Mouse (Mus musculus) layer of hippocampus, adult 18-20 months (tissue): ENCODE measurements around the gene Bnip3. TPM values are rescaled to one million over a fixed set of nuclear protein-coding genes. Genes with fewer than 3 reads are reported as not detected.

Experiments
- DNase-seq, 2 experiments: peaks; one replicate each; pipeline ENCODE4 v3.0.0; 2022; ENCODE audit warnings: low spot score in 2 of 2
- total RNA-seq, 2 experiments: library from RNA; stranded (reverse); gene quantifications; 2 replicates each; pipeline ENCODE4 v1.2.3; 2021

Gene Bnip3
- total RNA-seq, 2 experiments from 2014 or later, result 103 to 113 TPM

GRCm38 (mm10) chr7:138907043-138907442 is 2.3 kb downstream of the Bnip3 start:
- peak in 1 of 2 experiments; percentile 54 for DNase-seq

GRCm38 (mm10) chr7:138906441-138906840 is 2.9 kb downstream of the Bnip3 start:
- DNase-seq, result no peak

GRCm38 (mm10) chr7:138903886-138904435 is 5.4 kb downstream of the Bnip3 start:
- DNase-seq, result no peak

- no peak for DNase-seq
Measured at GRCm38 (mm10) chr7:138898743-138899142, 10.6 kb downstream of the Bnip3 start.

GRCm38 (mm10) chr7:138898122-138898521 is 11.2 kb downstream of the Bnip3 start:
- DNase-seq, result no peak

DNA sequence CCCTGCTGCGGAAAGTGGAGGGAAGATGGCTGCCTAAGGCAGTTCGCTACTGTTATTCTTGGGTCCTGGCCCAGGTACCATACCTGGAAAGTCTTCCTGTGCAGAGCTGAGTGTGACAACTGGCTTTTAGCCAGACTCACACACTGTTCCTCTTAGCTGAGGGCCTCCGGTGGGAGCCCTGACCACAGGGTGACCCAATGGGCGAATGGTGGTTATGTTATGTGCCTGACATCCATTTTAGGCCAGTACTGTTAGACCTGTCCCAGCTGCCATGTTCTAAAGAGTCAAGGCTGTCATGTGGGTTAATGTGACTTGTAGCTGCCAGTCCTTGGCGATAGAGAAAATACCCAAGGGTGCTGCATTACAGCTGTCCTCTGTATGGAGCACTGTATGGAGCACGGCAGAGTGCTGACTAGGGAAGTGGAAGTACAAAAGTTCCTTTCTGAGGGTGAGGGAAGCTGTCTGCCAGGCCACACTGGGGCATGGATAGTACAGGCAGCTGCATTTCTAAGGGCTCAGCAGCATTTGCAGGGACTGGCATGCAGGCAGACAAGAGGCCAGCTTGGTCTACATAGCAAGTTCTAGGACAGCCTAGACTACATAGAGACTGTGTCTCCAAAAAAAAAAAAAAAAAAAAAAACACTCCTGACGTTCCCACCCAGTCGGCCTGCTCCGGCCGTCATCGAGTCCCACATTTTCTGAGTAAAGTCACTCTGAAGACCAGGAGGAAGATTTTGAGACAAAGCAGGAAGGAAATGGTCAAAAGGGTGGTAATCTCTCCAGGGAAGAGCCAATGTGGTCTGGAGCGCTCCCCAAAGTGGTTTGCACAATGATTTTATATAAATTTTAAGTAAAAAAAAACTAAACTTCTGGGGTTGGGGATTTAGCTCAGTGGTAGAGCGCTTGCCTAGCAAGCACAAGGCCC is 23.7 kb downstream of the Bnip3 start:
- no peak for DNase-seq

DNA sequence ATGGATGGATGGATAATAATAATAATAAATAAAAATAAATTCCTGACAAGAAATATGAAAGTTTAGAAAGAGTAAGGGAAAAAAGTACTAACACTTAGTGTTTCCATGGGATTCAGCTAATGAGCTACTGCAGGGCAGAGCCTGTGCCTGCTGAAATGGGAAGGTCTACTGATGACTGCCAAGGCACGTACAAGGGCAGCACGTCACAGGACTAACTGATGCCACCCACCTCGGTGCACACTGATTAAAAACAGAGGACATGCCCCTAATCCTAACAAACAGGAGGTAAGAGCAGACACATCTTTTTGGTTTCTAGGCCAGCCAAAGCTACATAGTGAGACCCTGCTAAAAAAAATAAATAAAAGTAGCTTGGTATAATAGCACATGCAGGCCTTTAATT is 25.6 kb downstream of the Bnip3 start:
- DNase-seq, result no peak

DNA sequence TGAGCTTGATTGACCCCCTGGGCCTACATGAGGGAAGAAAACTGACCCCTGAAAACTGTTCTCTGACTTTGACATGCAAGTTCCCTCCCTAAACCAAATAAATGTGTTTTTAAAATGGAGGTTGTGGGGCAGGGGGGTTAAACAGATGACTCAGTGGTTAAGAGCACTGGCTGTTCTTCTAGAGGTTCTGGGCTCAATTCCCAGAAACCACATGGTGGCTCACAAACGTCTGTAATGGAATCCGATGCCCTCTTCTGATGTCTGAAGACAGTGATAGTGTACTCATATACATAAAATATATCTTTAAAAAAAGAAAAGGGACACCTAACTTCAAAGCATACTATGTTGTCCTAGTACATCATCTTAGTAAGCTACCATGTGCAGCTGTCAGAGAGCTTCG is 34.3 kb downstream of the Bnip3 start:
- DNase-seq, result no peak

DNA sequence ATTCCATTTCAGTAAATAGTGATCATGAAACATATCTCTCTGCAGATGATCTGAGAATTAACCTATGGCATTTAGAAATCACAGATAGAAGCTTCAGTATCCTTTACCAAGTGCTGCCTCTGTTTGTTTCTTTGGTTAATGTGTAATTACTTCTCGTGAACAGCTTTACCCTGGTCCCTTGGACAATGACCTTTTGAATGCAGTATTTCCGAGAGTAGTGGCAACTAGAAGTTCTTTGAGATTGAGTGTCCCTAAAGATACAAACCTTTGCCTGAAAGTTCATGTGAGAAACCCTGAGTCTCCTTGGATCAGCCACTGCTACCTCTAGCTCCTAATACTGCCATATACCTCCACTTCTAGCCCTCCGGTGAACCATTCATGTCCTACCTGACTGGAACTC is 36.4 kb downstream of the Bnip3 start:
- DNase-seq, result no peak

- DNase-seq, result no peak
Measured at GRCm38 (mm10) chr7:138868316-138868715, 41.0 kb downstream of the Bnip3 start.

- no peak for DNase-seq
Measured at GRCm38 (mm10) chr7:138867286-138867685, 42.0 kb downstream of the Bnip3 start.

DNA sequence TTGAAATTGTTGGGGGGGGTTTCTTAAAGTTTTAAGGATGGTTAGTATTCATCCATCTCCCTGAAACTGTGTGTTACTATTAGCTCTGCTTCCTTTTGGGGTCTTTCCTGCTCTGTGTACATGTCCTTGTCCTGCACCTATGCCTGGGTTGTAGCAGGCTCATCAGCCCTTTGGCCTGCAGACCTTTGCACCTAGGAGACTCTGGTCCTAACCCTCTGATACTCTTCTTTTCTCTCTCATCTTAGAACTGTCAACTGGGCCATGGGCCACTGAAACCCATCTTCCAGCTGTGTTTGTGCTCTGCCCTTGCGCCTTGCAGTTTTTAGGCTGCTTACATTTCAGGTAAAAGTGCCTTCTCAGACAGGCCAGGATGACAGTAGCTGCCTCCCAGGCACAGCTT is 44.5 kb downstream of the Bnip3 start:
- DNase-seq, result no peak

- DNase-seq, result no peak
Measured at GRCm38 (mm10) chr7:138863950-138864572, 45.3 kb downstream of the Bnip3 start.

DNA sequence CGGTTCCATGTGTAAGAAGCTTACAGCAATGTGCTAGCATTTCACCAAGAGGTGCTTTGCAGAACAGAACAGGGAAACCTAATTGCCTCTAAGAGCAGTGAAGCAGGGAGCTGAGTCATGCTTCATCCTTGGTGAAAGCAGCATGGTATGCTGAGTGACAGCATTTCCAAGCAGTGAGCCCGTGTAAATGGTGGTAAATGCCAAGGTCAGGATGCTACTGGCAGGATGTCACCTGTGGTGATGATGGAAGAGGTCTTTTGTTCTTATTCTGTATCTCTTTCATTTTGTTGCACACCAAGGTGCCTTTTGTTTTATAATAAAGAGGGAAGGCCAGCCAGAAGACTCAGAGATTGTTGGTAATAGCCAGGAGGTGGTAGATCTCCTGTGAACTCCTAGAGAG is 52.6 kb downstream of the Bnip3 start:
- no peak for DNase-seq

DNA sequence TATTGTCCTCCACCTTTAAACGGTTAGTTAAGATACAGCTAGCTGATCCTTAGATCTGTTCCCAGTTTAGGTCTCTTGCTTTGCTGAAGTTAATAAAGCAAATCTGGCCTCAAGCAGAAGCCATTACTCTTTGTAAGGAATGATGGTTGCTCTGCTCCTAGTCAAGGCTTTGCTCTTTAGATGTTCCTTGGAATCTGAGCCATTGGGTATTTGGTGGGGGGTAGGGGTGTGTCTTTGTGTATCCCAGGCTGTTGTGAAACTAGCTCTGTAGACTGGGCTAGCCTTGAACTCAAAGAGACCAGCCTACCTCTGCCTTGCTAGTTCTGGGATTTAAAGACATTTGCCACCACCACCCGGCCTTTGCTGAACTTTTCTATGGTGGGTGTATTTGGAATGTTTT is 55.1 kb downstream of the Bnip3 start:
- DNase-seq, result no peak

- DNase-seq, result no peak
Measured at GRCm38 (mm10) chr7:138853417-138854031, 55.8 kb downstream of the Bnip3 start.

DNA sequence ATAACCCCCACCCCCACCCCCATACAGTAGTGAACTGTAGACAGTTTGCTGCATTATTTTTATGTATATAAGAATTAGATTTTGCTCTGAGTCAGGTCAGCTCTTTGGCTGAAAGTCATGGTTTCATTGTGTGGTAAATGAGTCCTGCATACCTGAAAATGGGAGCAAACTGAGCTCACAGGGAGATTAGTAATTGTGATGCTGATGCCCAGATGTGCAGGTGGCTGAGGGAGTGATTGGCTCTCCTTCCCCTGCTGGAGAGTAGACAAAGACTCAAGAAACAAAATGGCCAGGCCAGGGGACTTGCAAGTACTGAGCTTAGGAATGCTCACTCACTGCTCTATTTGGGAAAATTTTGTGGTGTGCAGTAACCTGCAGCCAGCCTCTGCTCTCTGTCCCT is 59.2 kb downstream of the Bnip3 start:
- no peak for DNase-seq

DNA sequence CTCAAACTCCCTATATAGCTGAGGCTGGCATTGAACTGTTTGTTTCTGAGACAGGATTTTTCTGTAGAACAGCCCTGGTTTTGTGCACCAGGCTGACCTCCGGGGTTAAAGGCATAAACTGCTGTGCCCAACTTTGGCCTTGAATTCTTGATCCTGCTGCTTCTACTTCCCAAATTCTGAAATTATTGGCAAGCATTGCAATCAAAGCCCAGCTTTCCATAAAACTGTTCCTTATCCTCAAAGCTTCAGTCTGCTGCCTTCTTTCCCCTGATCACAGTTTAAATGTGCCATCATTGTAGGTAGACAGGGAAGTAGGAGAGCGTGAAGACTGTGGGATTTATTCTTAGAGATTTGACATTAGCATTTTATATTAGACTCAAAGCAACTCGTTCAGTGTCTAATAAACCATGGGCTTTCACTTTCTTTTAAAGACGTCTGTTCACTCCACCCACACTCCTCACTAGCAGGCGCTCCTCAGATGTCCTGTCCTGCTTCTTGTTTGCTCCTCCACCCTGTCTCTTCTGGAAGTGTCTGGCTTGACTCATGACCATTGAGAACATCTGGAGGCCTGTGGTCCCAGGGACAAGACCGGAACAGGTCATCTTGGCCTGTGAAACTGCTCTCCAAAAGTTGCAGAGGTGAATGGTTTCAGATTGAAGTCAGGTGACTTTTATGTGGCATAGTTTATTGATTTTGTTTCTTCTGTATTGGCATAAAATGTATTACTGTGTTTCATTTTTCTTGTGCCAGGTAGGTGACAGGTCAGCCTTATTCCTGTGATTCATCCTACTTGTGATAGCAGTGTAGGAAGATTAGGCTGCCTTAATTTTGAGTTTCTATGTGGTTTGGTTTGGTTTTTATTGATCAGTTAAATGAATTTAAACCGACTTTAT is 61.0 kb downstream of the Bnip3 start:
- DNase-seq, result no peak

GRCm38 (mm10) chr7:138847316-138848027 is 61.8 kb downstream of the Bnip3 start:
- no peak for DNase-seq

DNA sequence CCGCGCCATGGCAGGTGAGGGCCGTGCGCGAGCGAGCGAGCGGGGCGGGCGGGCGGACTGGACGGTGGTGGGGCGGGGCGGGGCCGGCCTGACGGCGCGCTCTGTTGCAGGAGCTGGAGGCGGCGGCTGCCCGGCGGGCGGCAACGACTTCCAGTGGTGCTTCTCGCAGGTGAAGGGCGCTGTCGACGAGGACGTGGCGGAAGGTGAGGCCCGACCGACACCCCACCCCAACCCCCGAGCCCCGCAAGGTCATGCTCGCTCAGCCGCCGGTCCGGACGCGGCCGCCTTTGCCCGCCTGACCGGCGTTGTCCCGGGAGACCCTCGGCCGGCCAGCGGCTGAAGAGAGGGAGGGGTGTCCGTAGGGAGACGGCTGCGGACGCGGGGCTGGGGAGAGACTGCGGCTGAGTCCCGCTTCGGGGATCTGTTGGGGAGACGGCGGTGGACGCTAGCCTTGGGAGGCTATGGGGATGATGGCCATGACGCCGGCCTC is 62.8 kb downstream of the Bnip3 start:
- peak in 1 of 2 experiments; percentile 30 for DNase-seq
